Mouse (Mus musculus) stomach, postnatal 0 days (tissue): ENCODE data around the gene Ptprz1.

Source experiments
- CTCF ChIP-seq: IDR thresholded peaks from 2 replicates; pipeline ENCODE4 v1.5.1; 2016; ENCODE audit warnings: antibody characterized with exemption, low read depth, mild to moderate bottlenecking, moderate library complexity
- EP300 ChIP-seq: optimal IDR thresholded peaks from 2 replicates; pipeline ENCODE3; 2016; ENCODE audit warnings: antibody characterized with exemption

- TF ChIP-seq EP300 (no peak), CTCF (no peak)
These were observed 109.3 kb downstream of the Ptprz1 start for GRCm38 (mm10) chr6:22984520-22985154.
